Mouse (Mus musculus) spleen, embryonic (tissue): Measurements from ENCODE around the gene Ccdc9b.

Source experiments
- CTCF ChIA-PET: fragments of 350-600 bp; sonication (Branson Sonifier 250); formaldehyde crosslinking; loops from one replicate; lab custom pipeline; 2022; lab: Charles Lee

Ccdc9b gene

GRCm38 (mm10) chr2:118761906-118762783 lies at the start of gene Ccdc9b:
TSS of gene Ccdc9b (minus strand) at chr2:118762661.
- CTCF ChIA-PET: interaction anchor here (0.6 to 0.7 kb wide), 2 partner anchors 215 to 262 kb away, joined by 3 read pairs; no protein-coding TSS in a partner anchor

- CTCF ChIA-PET: no interaction called here
These were observed 48.4 kb upstream of the Ccdc9b start for GRCm38 (mm10) chr2:118810861-118811260.

- CTCF ChIA-PET: no interaction called here
These were observed 44.4 kb upstream of the Ccdc9b start for GRCm38 (mm10) chr2:118806860-118807259.

- CTCF ChIA-PET: no interaction called here
These were observed 43.3 kb upstream of the Ccdc9b start for GRCm38 (mm10) chr2:118805756-118806155.

GRCm38 (mm10) chr2:118805137-118805536 lies 42.7 kb upstream of the Ccdc9b start:
- CTCF ChIA-PET: interaction anchor here (0.9 kb wide), 1 partner anchor 27 kb away, joined by 4 read pairs; no protein-coding TSS in a partner anchor

GRCm38 (mm10) chr2:118804474-118804873 lies 42.0 kb upstream of the Ccdc9b start:
- CTCF ChIA-PET: interaction anchor here (0.9 kb wide), 1 partner anchor 28 kb away, joined by 4 read pairs; no protein-coding TSS in a partner anchor

- CTCF ChIA-PET: no interaction called here
These were observed 40.2 kb upstream of the Ccdc9b start for GRCm38 (mm10) chr2:118802542-118803118.

GRCm38 (mm10) chr2:118793636-118794035 lies 31.2 kb upstream of the Ccdc9b start:
- CTCF ChIA-PET: no interaction called here

- CTCF ChIA-PET: interaction anchor here (0.6 kb wide), 1 partner anchor 87 kb away, joined by 13 read pairs; no protein-coding TSS in a partner anchor
These were observed 29.8 kb upstream of the Ccdc9b start for GRCm38 (mm10) chr2:118792259-118792613.

GRCm38 (mm10) chr2:118791591-118792258 lies 29.3 kb upstream of the Ccdc9b start:
- CTCF ChIA-PET: interaction anchor here (0.6 kb wide), 2 partner anchors 13 to 88 kb away, joined by 4 to 13 read pairs; no protein-coding TSS in a partner anchor

- CTCF ChIA-PET: interaction anchor here (0.6 kb wide), 1 partner anchor 12 kb away, joined by 4 read pairs; no protein-coding TSS in a partner anchor
These were observed 28.4 kb upstream of the Ccdc9b start for GRCm38 (mm10) chr2:118790551-118791525.

GRCm38 (mm10) chr2:118790221-118790550 lies 27.7 kb upstream of the Ccdc9b start:
- CTCF ChIA-PET: no interaction called here

- CTCF ChIA-PET: no interaction called here
These were observed 27.0 kb upstream of the Ccdc9b start for GRCm38 (mm10) chr2:118789501-118789900.

- CTCF ChIA-PET: no interaction called here
These were observed 24.1 kb upstream of the Ccdc9b start for GRCm38 (mm10) chr2:118786525-118786924.

GRCm38 (mm10) chr2:118783663-118784062 lies 21.2 kb upstream of the Ccdc9b start:
- CTCF ChIA-PET: no interaction called here

GRCm38 (mm10) chr2:118783093-118783492 lies 20.6 kb upstream of the Ccdc9b start:
- CTCF ChIA-PET: no interaction called here

GRCm38 (mm10) chr2:118782303-118782702 lies 19.8 kb upstream of the Ccdc9b start:
- CTCF ChIA-PET: no interaction called here

- CTCF ChIA-PET: interaction anchor here (0.6 kb wide), 1 partner anchor 264 kb away, joined by 19 read pairs; no protein-coding TSS in a partner anchor
These were observed 18.7 kb upstream of the Ccdc9b start for GRCm38 (mm10) chr2:118781115-118781514.

GRCm38 (mm10) chr2:118779504-118780480 lies 17.3 kb upstream of the Ccdc9b start, which contains the start of gene Disp2:
TSS of gene Disp2 (plus strand) at chr2:118779719.
- CTCF ChIA-PET: interaction anchor here (0.5 kb wide), 1 partner anchor 726 kb away, joined by 11 read pairs; no protein-coding TSS in a partner anchor
